Mouse (Mus musculus): ENCODE results near the gene Clgn. TPM values are rescaled to one million over a fixed set of nuclear protein-coding genes. Genes with fewer than 3 reads are reported as not detected.

Clgn gene
- 0.02 and 0.15 TPM in 2 replicates for polyA plus RNA-seq (2012; rRNA removed)

GRCm38 (mm10) chr8:83389316-83390005 lies at the start of gene Clgn:
TSS of gene Clgn (plus strand) at chr8:83389867.

GRCm38 (mm10) chr8:83348263-83348662 lies 41.4 kb upstream of the Clgn start, which contains the start of gene Mgat4d:
TSS of gene Mgat4d (plus strand) at chr8:83348471.

GRCm38 (mm10) chr8:83458222-83458621 lies 68.6 kb downstream of the Clgn start, which contains the start of gene Scoc:
TSS of gene Scoc (minus strand) at chr8:83458391.

Other genes starting within 250 kb of the Clgn start
- 5.6 and 11.4 TPM in 2 replicates for gene Tbc1d9, start 224.5 kb upstream of the Clgn start, polyA plus RNA-seq (2012; rRNA removed)
- gene Gm10645, start 223.7 kb upstream of the Clgn start, polyA plus RNA-seq (2012; rRNA removed) = 1.3 and 2.0 TPM in 2 replicates
- gene Ucp1, start 99.5 kb upstream of the Clgn start, polyA plus RNA-seq (2012; rRNA removed) = not detected in 2 replicates
- gene Elmod2, start 57.4 kb upstream of the Clgn start, polyA plus RNA-seq (2012; rRNA removed) = 1.2 and 1.3 TPM in 2 replicates
- not detected in 2 replicates for gene Mgat4d, start 41.4 kb upstream of the Clgn start, polyA plus RNA-seq (2012; rRNA removed)
- gene Scoc, start 68.5 kb downstream of the Clgn start, polyA plus RNA-seq (2012; rRNA removed) = 1.2 and 1.4 TPM in 2 replicates
- not detected in 2 replicates for gene Olfr370, start 145.9 kb downstream of the Clgn start, polyA plus RNA-seq (2012; rRNA removed)
- gene Ndufb7, start 176.8 kb downstream of the Clgn start, polyA plus RNA-seq (2012; rRNA removed) = 413 and 526 TPM in 2 replicates
- 425 and 546 TPM in 2 replicates for gene Tecr, start 218.1 kb downstream of the Clgn start, polyA plus RNA-seq (2012; rRNA removed)
- gene Dnajb1, start 218.3 kb downstream of the Clgn start, polyA plus RNA-seq (2012; rRNA removed) = 25.6 and 32.7 TPM in 2 replicates

Measured in colon, adult 2 months (tissue).